Mouse (Mus musculus): ENCODE measurements around the gene Sgms2. TPM values are rescaled to one million over a fixed set of nuclear protein-coding genes. Genes with fewer than 3 reads are reported as not detected.

The Sgms2 gene
- total and polyA plus RNA-seq, 2 experiments from 2014 or later = 2.1 to 4.4 TPM

GRCm38 (mm10) chr3:131488403-131488802, 2.8 kb downstream of the Sgms2 start:
- ATAC-seq (no peak), DNase-seq (no peak)
- no peak overlapping the region for H3K4me3 ChIP-seq (ENCODE audit: low read depth, low read length)
- 0 out of 2 replicates have a peak, but pooled peaks cover 7% of the 10 kb centered on the region for H3K4me1 ChIP-seq (ENCODE audit: insufficient read depth)
- H3K9me3 ChIP-seq (ENCODE audit: low read length) = no peaks in the 10 kb centered on the region
- peaks cover 19% of the 10 kb centered on the region for H3K27me3 ChIP-seq (ENCODE audit: insufficient read depth, low read length)
- TF ChIP-seq CTCF (IDR thresholded peaks at IDR 0.05; ENCODE audit: low read depth) = no peak
- no peaks in the 10 kb centered on the region for H3K36me3 ChIP-seq (ENCODE audit: insufficient read depth)
- no peak overlapping the region for H3K4me2 ChIP-seq (ENCODE audit: low read depth)
- H3K9ac ChIP-seq = no peak overlapping the region
- no peak overlapping the region for H3K27ac ChIP-seq (ENCODE audit: low read depth, low read length)
- 73% methylated on average over 9 of the region's 9 CpGs for WGBS

- WGBS = 43% methylated on average over 5 of the region's 5 CpGs
- no peak overlapping the region for H3K4me3 ChIP-seq (ENCODE audit: low read depth, low read length)
- H3K9me3 ChIP-seq (ENCODE audit: low read length) = no peaks in the 10 kb centered on the region
- H3K36me3 ChIP-seq (ENCODE audit: insufficient read depth) = no peaks in the 10 kb centered on the region
- ATAC-seq (no peak), DNase-seq (no peak)
- H3K4me2 ChIP-seq (ENCODE audit: low read depth) = no peak overlapping the region
- H3K4me1 ChIP-seq (ENCODE audit: insufficient read depth) = 0 out of 2 replicates have a peak, but pooled peaks cover 4% of the 10 kb centered on the region
- H3K27ac ChIP-seq (ENCODE audit: low read depth, low read length) = no peak overlapping the region
- peaks cover 6% of the 10 kb centered on the region for H3K27me3 ChIP-seq (ENCODE audit: insufficient read depth, low read length)
- no peak overlapping the region for H3K9ac ChIP-seq
- TF ChIP-seq CTCF (IDR thresholded peaks at IDR 0.05; ENCODE audit: low read depth) = no peak
Measured at GRCm38 (mm10) chr3:131485388-131485787, 5.8 kb downstream of the Sgms2 start.

- no peak for DNase-seq
- 59% methylated on average over 7 of the region's 7 CpGs for WGBS
- Histone ChIP-seq H3K9me3 (ENCODE audit: low read length) (no peaks in the 10 kb centered on the region), H3K27ac (ENCODE audit: low read depth, low read length) (no peak overlapping the region), H3K9ac (no peak overlapping the region), H3K4me3 (ENCODE audit: low read depth, low read length) (no peak overlapping the region), H3K36me3 (ENCODE audit: insufficient read depth) (no peaks in the 10 kb centered on the region), H3K27me3 (ENCODE audit: insufficient read depth, low read length) (no peaks in the 10 kb centered on the region; the same call in 1 of the 2 replicates), H3K4me2 (ENCODE audit: low read depth) (no peak overlapping the region), H3K4me1 (ENCODE audit: insufficient read depth) (no peaks in the 10 kb centered on the region)
- TF ChIP-seq CTCF (IDR thresholded peaks at IDR 0.05; ENCODE audit: low read depth) = no peak
- ATAC-seq = no peak
Measured at GRCm38 (mm10) chr3:131483650-131484049, 7.6 kb downstream of the Sgms2 start.

- ATAC-seq = no peak
Measured at GRCm38 (mm10) chr3:131481976-131482712, 9.1 kb downstream of the Sgms2 start.

GRCm38 (mm10) chr3:131480659-131481058, 10.6 kb downstream of the Sgms2 start:
- Histone ChIP-seq H3K27ac (ENCODE audit: low read depth, low read length) (no peak overlapping the region), H3K36me3 (ENCODE audit: insufficient read depth) (no peaks in the 10 kb centered on the region), H3K9ac (no peak overlapping the region), H3K9me3 (ENCODE audit: low read length) (no peaks in the 10 kb centered on the region), H3K4me2 (ENCODE audit: low read depth) (no peak overlapping the region), H3K4me1 (ENCODE audit: insufficient read depth) (no peaks in the 10 kb centered on the region), H3K27me3 (ENCODE audit: insufficient read depth, low read length) (no peaks in the 10 kb centered on the region), H3K4me3 (ENCODE audit: low read depth, low read length) (no peak overlapping the region)
- DNase-seq (no peak), ATAC-seq (no peak)
- no peak; the same call in 1 of the 2 replicates for TF ChIP-seq CTCF (IDR thresholded peaks at IDR 0.05; ENCODE audit: low read depth)
- 65% methylated on average over 3 of the region's 3 CpGs for WGBS

More at GRCm38 (mm10) chr3:131481976-131482712, 9.1 kb downstream of the Sgms2 start:
- Histone ChIP-seq H3K36me3 (ENCODE audit: insufficient read depth) (no peaks in the 10 kb centered on the region), H3K9ac (no peak overlapping the region), H3K27ac (ENCODE audit: low read depth, low read length) (no peak overlapping the region), H3K4me3 (ENCODE audit: low read depth, low read length) (no peak overlapping the region), H3K9me3 (ENCODE audit: low read length) (no peaks in the 10 kb centered on the region), H3K27me3 (ENCODE audit: insufficient read depth, low read length) (no peaks in the 10 kb centered on the region), H3K4me2 (ENCODE audit: low read depth) (no peak overlapping the region), H3K4me1 (ENCODE audit: insufficient read depth) (no peaks in the 10 kb centered on the region)
- no peak for DNase-seq
- no peak for TF ChIP-seq CTCF (IDR thresholded peaks at IDR 0.05; ENCODE audit: low read depth)
- 56% methylated on average over 17 of the region's 17 CpGs for WGBS

- Histone ChIP-seq H3K9me3 (ENCODE audit: low read length) (no peaks in the 10 kb centered on the region), H3K27me3 (ENCODE audit: insufficient read depth, low read length) (no peaks in the 10 kb centered on the region), H3K9ac (no peak overlapping the region), H3K27ac (ENCODE audit: low read depth, low read length) (no peak overlapping the region), H3K4me1 (ENCODE audit: insufficient read depth) (no peaks in the 10 kb centered on the region), H3K4me2 (ENCODE audit: low read depth) (no peak overlapping the region), H3K4me3 (ENCODE audit: low read depth, low read length) (no peak overlapping the region), H3K36me3 (ENCODE audit: insufficient read depth) (no peaks in the 10 kb centered on the region)
- ATAC-seq (no peak), DNase-seq (no peak)
- no peak for TF ChIP-seq CTCF (IDR thresholded peaks at IDR 0.05; ENCODE audit: low read depth)
- WGBS = 93% methylated on average over 3 of the region's 3 CpGs
Measured at GRCm38 (mm10) chr3:131479415-131479814, 11.8 kb downstream of the Sgms2 start.

GRCm38 (mm10) chr3:131476002-131476401, 15.2 kb downstream of the Sgms2 start:
- Histone ChIP-seq H3K9me3 (ENCODE audit: low read length) (no peaks in the 10 kb centered on the region), H3K27ac (ENCODE audit: low read depth, low read length) (no peak overlapping the region), H3K9ac (no peak overlapping the region), H3K4me1 (ENCODE audit: insufficient read depth) (no peaks in the 10 kb centered on the region), H3K27me3 (ENCODE audit: insufficient read depth, low read length) (no peaks in the 10 kb centered on the region), H3K4me3 (ENCODE audit: low read depth, low read length) (no peak overlapping the region), H3K36me3 (ENCODE audit: insufficient read depth) (no peaks in the 10 kb centered on the region), H3K4me2 (ENCODE audit: low read depth) (no peak overlapping the region)
- DNase-seq = no peak
- WGBS = 99% methylated on average over 10 of the region's 10 CpGs
- no peak for TF ChIP-seq CTCF (IDR thresholded peaks at IDR 0.05; ENCODE audit: low read depth)
- no peak for ATAC-seq
